Mouse (Mus musculus) adrenal gland, adult 2 months (tissue): ENCODE measurements around the gene Nek9. TPM values are rescaled to one million over a fixed set of nuclear protein-coding genes. Genes with fewer than 3 reads are reported as not detected.

Source experiments
- DNase-seq: peaks from one replicate; pipeline ENCODE4 v3.0.0; 2021
- long read RNA-seq: library from polyadenylated mRNA; stranded (forward); transcript quantifications from one replicate; pipeline ENCODE4 v2.0.0, GENCODE M21; 2021
- polyA plus RNA-seq: library from polyadenylated mRNA; depleted of rRNA; stranded (reverse); fragments of >200 nt; gene quantifications from 2 replicates; pipeline ENCODE4 v1.2.3, GENCODE M21; 2012; rRNA removed
- total RNA-seq, 2 experiments: library from RNA; stranded (reverse); gene quantifications; 2 replicates each; pipeline ENCODE4 v1.2.3; 2021

The Nek9 gene
- total RNA-seq (10 to 100 TPM; 71.0 to 95.8 TPM), polyA plus RNA-seq (25.3 and 26.6 TPM in 2 replicates)
- long read RNA-seq, full-length matches to known transcripts = 25 of 49 reads
- long read RNA-seq, partial matches to known transcripts = 13 of 49 reads
- long read RNA-seq, other reads (novel, unspliced or antisense) = 11 of 49 reads

DNA sequence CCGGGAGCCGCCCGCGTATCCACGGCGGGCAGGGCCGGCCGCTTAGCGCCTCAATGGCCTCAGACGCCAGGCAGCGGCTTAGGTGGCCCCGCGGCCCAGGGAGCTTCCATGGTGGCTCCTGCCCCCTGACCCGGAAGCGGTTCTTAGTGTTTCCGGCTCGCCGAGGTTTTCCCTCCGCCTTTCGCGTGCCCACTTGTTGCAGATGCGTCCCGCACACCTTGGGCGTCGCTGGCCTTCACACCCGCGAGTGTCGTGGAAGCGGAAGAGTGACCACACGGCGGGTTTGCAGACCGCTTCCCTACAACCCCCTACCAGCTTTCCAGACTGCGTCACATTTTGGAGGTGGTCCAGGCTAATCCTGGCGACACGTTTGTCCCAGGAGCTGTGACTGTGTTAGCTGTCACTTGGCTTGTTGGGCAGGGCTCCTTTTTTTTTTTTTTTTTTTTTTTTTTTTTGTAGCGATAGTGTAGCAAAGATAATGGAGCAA lies at the start of gene Nek9:
Nek9 (minus strand) TSS at position 120 of the 487 bp plus-strand sequence.
- DNase-seq = peak; percentile 94

DNA sequence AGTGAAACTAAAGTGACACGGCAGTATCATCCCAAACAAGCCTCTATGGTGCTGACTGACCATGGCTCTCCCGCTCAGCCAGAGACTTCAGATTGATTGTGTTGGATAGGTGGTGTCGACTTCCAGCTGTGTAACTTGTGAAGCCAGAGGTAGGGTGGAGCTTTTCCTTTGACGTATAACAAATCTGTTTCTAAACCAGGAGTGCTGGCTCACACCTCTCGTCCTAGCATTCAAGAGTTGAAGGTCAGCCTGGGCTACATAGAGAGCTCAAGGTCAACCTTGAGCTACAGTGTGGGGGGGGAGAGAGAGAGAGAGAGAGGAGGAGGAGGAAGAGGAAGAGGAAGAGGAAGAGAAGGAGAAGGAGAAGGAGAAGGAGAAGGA lies 46.8 kb upstream of the Nek9 start:
- DNase-seq = no peak

DNA sequence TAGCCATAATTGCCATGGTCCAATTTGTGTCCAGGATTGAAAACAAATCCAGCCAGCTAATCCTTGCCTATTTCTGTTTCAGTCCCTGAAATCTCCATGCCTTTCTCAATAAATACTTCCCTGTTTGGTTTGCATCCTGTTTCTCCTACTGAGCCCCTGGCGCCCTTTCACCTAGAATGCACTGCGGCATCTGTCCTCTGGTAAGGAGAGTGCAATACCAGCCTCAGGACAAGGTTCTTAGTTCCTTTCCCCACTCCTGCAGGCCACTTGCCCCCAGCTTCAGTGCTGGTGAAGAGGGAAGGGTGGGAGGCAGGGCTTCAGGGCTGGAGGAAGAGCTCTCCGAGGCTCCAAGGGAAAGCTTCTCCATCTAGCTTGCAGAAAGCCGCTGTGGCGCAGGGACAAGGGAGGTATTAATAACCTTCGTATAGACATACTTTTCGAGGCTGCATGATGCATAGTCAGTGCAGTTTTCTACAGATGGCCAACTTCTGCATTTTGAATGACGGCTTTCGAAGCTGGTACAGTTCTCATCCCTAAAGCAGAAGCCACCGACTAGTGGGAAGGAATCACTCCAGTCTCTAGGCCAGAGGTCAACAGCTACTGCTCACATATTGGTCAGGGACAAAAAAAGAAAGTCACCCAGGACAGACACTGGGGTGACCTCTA lies 46.3 kb upstream of the Nek9 start:
- no peak for DNase-seq

DNA sequence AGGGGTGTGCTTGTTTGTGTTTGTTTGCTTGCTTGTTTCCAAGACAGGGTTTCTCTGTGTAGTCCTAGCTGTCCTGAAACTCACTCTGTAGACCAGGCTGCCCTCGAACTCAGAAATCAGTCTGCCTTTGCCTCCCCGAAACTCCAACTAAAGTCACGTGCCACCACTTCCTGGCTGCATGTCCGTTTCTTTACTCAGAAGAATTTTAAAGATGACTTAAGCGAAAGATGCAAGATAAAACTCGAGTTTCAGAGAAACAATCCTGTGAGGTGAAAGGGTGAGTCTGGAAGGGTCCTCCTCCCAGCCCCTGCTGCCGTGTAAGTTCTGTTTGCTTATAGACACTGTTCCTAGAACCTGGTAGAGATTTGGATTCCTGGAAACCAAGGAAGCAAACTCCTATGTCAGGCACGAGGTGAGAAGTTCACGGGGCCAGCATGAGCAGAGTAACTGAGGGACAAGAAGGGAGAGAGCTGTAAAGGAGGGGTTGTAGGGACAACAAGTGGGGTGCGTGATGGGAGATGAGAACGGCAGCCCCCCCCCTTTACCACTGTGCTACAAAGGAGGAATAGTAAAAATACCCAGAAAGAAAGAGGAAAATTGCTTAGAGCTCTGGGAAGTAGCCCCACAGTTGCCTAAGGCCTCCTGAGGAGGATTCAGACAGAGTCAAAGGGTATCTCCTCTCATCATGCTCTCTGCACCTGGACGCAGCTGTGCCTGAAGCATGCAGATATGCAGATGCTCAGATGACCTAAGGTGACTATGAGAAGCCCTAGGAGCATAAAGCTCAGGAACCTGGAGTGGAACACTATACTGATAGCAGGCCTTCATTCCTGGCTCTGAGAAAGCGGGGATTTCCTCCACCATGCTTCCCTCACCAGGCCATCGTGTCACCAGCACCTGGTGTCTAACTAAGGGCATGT lies 43.9 kb upstream of the Nek9 start:
- DNase-seq = no peak

DNA sequence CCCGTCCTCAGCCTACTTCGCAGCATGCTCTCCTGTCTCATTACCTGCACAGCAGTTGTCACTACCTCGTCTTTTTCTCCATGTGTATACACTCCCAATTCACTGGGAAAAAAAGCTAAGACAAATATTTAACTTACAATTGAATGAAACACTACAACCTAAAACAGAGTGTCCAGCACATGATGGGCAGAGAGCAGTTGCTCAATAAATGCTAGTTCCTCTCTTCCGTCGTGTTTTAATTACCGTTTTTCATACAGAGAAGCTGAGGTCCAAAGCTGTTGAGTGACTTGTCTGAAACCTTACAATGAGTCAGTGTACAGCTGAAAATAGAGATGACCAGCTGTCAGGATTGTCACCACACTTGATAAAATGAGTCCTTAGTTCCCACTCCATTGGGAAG lies 42.4 kb upstream of the Nek9 start:
- no peak for DNase-seq

DNA sequence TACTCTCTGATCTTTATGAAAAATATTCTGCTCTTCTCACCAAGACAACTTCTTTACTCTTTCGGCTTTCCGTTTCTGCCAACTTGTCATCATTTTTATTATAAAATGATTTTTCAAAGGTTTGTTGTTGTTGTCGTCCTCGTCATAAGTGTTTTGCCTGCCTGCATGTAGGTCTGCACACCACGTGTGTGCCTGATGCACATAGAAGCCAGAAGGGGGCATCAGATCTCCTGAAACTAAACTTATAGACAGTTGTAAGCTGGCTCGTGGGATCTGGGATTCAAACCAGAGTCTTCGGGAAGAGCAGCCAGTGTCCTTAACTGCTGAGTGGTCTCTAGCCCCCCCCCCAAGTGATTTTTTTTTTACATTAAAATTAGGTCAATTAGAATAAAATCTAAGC lies 41.8 kb upstream of the Nek9 start:
- no peak for DNase-seq

DNA sequence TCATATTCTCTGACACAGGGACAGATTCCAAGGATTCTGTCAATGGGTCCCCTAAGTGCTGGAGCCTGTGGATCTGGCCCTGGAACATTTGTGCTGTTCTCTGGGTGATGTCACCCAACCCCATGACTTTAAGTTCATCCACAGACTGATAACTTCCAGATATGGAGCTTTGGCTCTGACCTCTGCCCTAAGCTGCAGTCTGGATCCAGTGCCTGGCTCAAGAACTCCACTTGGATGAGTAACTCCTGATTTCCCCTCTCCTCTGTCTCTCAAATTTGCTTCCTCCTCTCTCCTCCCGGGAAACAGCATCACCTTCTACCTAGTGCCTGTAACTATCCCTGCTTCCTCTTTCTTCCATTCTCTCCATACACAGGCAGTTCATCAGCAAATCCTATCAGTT lies 41.1 kb upstream of the Nek9 start:
- no peak for DNase-seq

DNA sequence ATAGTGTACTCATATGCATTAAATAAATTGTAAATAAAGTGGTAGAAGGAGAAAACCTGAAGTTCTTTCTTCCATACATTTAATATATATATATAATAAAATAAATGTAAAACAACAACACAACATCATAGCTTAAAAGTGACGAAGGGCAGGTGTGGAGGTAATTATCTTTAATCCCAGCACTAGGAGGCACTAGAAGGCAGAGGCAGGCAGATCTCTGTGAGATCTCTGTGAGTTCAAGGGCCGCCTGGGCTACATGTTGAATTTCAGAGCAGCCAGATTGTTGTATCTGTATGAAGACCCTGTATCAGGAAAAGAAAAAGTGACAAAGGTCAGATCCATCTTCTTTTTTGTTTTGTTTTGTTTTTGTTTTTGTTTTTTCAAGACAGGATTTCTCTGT lies 39.1 kb upstream of the Nek9 start:
- no peak for DNase-seq

DNA sequence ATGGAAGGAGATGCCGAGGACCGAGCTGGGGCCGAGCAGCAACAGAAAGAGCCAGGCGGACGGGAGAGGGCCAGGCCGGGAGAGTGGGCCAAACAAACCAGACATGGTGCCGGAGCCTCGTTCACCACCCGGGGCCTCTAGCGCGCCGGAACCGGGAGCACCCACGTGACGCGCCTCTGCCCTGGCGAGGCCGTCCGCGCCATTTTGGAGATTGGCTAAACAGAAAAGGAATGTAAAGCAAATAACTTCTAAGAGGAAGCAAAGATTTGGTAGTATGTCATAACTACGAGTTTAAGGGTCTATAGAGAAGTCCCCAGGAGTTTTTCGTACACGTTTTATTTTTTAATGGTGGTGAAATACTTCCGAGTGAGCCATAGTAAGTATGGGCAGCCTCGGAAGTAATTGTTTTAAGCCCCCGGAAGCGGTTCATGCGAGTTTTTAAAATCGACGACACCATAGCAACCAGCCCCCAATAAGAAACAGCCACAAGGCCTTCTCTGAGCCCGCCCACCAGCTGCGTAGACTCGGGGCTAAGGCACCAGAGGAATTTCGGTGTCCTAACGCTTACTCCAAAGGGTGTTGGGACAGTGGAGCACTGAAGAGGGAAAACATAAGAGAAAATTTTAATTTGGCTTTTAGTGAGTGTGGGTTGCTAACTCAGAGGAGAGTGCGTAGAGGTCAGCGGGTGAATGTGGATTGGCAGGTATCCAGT lies 35.6 kb upstream of the Nek9 start, which contains the start of gene Tmed10:
Tmed10 (minus strand) TSS at position 287 of the 712 bp plus-strand sequence.
- peak; percentile 93 for DNase-seq

DNA sequence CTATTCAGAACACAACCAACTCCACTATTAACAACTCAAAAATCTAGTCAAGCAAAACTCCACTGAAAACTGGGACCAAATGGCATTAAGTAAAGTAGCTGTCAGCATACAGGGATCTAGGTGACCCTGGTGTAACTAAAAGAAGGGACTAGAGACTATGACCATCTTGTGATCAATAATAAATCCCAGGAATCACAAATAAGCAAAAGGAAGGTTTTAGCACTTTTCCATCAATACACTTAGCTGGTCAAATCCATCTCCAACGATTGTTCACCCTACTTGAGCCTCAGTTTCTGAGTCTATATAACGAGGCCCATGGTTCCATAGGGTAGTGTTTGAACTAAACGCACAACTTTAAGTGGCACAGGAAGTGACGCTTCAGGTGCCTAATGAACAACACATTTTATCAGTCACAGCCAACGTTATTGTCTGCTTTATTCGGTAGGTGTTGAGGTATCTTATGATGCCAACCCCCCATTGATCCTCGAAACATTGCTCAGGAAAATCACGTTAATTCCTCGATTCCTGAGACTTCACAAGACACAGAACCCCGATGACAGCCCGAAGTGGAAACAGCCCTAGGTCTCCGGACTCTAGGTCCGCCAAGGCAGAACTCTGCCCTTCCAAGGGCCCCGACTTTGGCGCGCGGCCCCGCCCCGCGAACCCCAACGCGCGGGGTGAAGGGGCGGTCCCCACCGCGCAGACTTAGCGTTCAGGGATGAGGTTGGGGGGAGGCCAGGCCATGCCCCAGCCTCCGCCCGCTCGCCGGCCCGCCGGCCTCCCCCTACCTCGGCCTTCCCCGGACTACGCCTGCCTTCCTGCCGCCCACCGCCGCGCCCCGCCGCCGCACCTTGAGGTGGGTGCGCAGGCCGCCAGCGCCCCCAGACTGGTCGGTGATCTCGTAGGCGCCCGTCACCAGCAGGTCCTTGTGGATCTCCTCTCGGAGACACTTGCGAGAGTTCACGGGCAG lies 34.7 kb upstream of the Nek9 start:
- peak; percentile 90 for DNase-seq

DNA sequence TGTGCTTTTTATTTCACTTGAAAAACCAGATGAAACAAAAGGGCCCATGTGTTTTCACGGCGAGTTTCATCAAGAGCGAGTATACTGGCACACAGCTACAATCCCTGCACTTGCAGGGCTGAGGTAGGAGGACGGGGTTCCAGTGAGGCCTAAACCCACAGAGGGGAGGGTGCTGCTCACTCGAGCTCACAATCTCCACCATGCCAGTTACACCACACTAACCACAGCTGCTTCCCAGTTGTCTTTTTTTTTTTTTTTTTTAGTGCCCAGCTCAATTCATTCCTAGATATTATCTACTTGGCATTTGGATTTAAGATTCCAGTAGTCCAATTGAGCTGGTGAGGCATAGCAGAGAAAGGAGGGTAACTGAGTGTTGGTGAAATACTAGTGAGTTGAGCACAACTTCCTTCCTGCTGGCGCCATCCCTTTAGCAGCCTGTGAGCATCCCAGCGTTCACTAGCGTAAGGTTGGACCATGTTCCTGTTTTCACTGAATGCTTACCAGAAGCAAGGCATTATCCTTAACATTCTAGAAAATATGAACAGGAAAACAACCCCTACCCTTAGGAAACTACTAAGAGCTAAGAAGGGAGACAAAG lies 33.0 kb upstream of the Nek9 start:
- no peak for DNase-seq

DNA sequence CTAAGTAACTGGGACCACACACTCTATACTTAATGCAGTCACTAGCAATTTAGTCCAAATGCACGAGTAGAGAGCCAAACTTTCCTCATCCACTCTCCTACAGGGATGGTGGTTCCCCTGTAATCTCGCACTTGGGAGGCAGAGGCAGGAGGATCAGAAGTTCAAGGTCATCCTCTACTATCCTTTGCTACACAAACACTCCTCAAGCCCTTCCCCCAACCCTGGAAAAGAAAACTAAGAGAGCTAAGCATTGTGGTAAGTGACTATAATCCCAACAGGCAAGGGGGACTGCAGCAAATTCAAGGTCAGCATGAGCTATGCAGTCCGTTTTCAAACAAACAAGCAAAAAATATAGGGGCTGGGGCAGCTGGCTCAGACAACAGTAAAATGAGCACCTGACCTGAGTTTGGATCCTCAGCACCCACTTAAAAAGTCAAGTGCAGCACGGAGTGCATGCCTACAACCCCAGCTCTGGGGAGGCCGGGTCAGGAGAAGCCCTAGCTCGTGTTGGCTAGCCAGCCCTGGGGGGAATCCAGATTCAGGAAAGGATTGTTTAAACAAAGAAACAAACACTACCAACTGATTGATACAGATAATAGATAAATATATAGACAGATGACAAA lies 29.4 kb upstream of the Nek9 start:
- no peak for DNase-seq

DNA sequence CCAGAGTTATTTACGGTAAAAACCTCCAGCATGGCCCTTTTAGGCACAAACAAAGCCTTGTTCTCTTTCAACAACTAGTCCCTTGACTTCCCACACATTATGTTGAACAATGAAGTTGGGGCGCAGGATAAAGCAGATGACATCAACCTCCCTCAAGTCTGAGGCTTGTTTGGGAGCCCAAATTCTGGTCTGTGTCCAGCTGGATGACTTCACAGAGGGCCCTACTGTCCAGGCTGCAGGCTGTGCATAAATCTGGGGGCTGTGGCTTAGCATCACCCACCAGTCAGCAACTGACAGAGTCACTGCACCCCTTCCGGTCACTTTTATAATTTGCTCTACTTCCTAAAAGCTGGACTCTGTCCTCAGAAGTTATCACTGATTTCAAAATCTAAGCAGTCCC lies 27.1 kb upstream of the Nek9 start:
- no peak for DNase-seq

DNA sequence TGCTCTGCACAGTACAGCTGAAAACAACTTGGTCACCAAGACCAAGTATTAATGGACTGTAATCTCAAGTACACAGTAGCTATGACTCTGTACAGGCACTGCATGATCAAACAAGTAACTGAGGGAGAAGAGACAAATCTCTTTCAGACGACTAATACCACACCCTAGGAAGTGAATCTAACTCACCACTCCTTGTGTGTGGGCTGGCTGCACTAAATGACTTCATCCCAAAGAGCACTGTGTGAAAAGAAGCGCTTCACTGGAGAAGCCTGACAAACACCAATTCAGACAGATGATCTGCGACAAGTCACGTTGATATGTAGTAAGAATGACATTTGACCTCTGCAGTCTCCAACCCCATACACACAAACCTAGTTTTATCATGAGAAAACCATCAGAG lies 23.3 kb upstream of the Nek9 start:
- no peak for DNase-seq

DNA sequence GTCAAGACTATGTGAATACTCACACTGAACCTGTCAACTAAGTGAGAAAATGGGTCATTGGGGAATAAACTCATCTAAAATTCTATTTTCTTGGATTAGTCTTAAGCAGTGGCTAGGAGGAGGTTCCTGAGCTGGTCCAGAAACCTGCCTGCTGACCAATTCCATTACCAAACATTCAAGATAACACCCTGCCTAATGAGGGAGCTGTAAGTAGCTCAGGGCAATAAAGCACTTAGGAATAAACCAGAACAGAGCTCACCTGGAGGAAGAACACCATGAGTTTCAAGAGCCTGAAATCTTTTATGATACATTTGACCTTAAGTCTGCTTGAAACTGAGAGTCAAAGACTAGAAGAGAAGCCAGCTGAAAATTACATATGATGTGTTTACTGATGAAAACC lies 22.4 kb upstream of the Nek9 start:
- DNase-seq = no peak

DNA sequence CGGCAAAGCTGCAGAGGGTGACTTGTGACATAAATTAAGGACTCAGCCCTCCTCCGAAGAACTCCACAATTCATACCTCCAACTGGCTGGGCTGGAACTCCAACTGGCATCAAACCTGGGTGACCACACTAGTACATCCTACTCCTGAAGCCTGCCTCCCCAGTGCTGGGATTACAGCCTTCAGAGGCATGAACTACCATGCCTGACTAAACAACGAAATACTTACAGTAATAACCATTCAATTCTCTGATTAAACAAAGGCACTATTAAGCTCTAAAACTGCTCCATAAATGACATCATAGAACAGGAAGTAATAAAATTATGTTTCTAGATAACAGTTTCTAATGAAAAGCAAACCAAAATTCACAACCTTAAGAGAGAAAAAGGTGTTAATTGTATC lies 22.0 kb upstream of the Nek9 start:
- no peak for DNase-seq

DNA sequence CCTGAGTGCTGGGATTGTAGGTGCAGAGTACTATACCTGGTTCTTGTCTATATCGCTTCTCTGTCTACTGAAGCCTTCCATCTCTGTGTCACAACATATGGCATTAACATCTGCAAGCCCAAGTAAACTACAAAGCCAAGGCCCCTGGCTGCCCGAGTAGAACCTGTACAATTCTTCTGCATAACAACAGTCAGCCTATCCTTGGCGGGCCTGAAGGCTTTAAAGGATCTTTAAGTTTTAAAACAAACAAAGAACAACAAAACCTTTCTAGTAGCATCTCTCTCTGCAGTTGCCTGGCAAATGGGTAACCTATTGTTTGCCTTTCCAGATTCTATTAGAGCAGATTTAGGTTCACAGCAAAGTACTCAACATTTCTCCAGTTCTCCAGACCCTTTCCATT lies 14.9 kb upstream of the Nek9 start:
- DNase-seq = no peak

DNA sequence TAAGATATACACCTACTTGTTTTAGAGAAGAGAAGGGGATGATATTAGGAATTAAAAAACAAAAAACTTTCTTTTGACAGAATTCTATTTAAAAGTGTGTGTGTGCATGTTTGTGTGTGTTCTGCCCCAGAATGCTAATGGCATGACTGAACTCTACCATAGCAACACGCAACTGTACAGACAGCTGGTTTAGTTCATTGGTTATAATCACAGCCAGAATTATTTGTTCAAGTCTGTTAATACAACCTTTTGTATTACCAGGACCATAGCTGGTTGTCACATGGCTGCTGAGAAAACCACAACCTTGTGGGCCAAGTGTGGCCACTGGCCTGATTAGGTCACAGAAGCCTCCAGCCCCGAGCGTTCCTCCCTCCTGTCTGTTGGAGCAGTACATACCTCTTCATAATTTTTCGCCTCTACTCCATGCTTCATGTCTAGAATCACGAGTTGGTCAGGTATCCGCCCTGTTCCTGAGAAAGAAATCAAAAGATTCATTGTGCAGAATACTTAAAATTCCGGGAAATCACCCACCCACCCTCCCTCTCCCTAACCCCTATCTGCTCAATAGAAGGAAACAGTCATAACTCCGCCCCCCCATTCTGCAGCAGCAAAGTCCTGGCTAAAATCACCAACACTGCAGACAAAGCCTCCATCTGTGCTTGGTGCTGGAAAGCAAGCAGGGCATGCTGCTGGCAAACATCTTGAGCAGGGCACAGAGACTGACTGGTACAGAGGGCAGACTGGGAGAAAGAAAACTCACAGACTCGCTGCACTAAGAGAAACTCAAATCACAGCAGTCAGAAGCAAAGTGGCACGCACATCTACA lies 11.5 kb upstream of the Nek9 start:
- DNase-seq = peak; percentile 39

DNA sequence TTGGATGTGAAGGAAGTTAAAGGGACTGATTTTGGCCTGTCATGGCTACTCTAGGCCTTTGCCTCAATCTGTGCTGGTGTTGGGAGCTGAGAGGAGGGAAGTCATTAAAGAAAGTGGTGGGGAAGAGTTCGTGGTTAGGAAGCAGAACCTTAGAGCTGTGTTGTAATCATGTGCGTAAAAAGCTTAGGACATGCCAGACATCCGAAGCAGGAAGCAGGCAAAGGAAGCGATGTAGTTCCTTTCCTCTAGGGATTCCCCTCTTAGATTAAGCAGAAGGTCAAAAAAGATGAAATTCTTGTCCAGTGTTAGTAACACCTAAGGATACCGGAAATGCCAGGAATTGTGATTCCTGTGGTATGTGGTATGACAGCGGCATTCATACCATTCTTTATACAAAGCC lies 9.2 kb upstream of the Nek9 start:
- DNase-seq = no peak
